Mouse (Mus musculus) T-helper 2 cell (primary cell): ENCODE data around the gene Slco2b1.
"Not testable (repeated sequence)": the region's sequence is repeated elsewhere in the genome, so short reads cannot be mapped to it uniquely, and the experiment has no call there.

Experiments used
- in situ Hi-C: fragments of 300-600 bp; cut with MboI, MseI; formaldehyde crosslinking; loops from one replicate; pipeline ENCODE4 v1.15.1; 2025; ENCODE audit warnings: high pct_unique_total_duplicates

Slco2b1 gene

GRCm38 (mm10) chr7:99711166-99711565, at the start of gene Slco2b1:
TSS of gene Slco2b1 (minus strand) at chr7:99711340.
- in situ Hi-C loops: no loop called here

GRCm38 (mm10) chr7:99739276-99739675, 28.1 kb upstream of the Slco2b1 start:
- in situ Hi-C loops: loop anchor here (10.0 kb wide), 1 partner anchor 1926 kb away; the partner anchor contains the start of gene Clpb

GRCm38 (mm10) chr7:99735491-99735890, 24.4 kb upstream of the Slco2b1 start:
- in situ Hi-C loops: loop anchor here (10.0 kb wide), 1 partner anchor 1929 kb away; the partner anchor contains the start of gene Clpb

GRCm38 (mm10) chr7:99734612-99735011, 23.5 kb upstream of the Slco2b1 start:
- in situ Hi-C loops: loop anchor here (10.0 kb wide), 1 partner anchor 1930 kb away; the partner anchor contains the start of gene Clpb

GRCm38 (mm10) chr7:99729973-99730372, 18.8 kb upstream of the Slco2b1 start, which contains the start of gene Olfr520:
TSS of gene Olfr520 (plus strand) at chr7:99730273.
- in situ Hi-C loops: loop anchor here (10.0 kb wide), 1 partner anchor 1935 kb away; the partner anchor contains the start of gene Clpb

GRCm38 (mm10) chr7:99716536-99716935, 5.4 kb upstream of the Slco2b1 start:
- in situ Hi-C loops: no loop called here

GRCm38 (mm10) chr7:99712431-99712830, 1.3 kb upstream of the Slco2b1 start:
- in situ Hi-C loops: no loop called here

GRCm38 (mm10) chr7:99710476-99710875, 664 bp downstream of the Slco2b1 start:
- in situ Hi-C loops: no loop called here

- in situ Hi-C loops: no loop called here
These were observed 1.1 kb downstream of the Slco2b1 start for GRCm38 (mm10) chr7:99709992-99710391.

GRCm38 (mm10) chr7:99708750-99709149, 2.4 kb downstream of the Slco2b1 start:
- in situ Hi-C loops: no loop called here

- in situ Hi-C loops: no loop called here
These were observed 2.8 kb downstream of the Slco2b1 start for GRCm38 (mm10) chr7:99708301-99708721.

- in situ Hi-C loops: no loop called here
These were observed 3.5 kb downstream of the Slco2b1 start for GRCm38 (mm10) chr7:99707671-99708070.

- in situ Hi-C loops: no loop called here
These were observed 4.0 kb downstream of the Slco2b1 start for GRCm38 (mm10) chr7:99707038-99707595.

- in situ Hi-C loops: no loop called here
These were observed 4.7 kb downstream of the Slco2b1 start for GRCm38 (mm10) chr7:99706341-99707037.

GRCm38 (mm10) chr7:99704736-99705519, 6.2 kb downstream of the Slco2b1 start:
- in situ Hi-C loops: no loop called here

GRCm38 (mm10) chr7:99702201-99702600, 8.9 kb downstream of the Slco2b1 start:
- in situ Hi-C loops: no loop called here

GRCm38 (mm10) chr7:99700641-99701040, 10.5 kb downstream of the Slco2b1 start:
- in situ Hi-C loops: no loop called here

- in situ Hi-C loops: no loop called here
These were observed 11.4 kb downstream of the Slco2b1 start for GRCm38 (mm10) chr7:99699709-99700151.

- in situ Hi-C loops: no loop called here
These were observed 12.0 kb downstream of the Slco2b1 start for GRCm38 (mm10) chr7:99699106-99699505.

- in situ Hi-C loops: no loop called here
These were observed 12.6 kb downstream of the Slco2b1 start for GRCm38 (mm10) chr7:99698576-99698975.

- in situ Hi-C loops: no loop called here
These were observed 15.6 kb downstream of the Slco2b1 start for GRCm38 (mm10) chr7:99695471-99696057.

GRCm38 (mm10) chr7:99694424-99694823, 16.7 kb downstream of the Slco2b1 start:
- in situ Hi-C loops: not testable (repeated sequence)
